Mouse (Mus musculus): Measurements from ENCODE around the gene 4930512M02Rik.
"Not testable (repeated sequence)": the region's sequence is repeated elsewhere in the genome, so short reads cannot be mapped to it uniquely, and the experiment has no call there.

Gene 4930512M02Rik

GRCm38 (mm10) chr11:11627735-11628134 lies at the start of gene 4930512M02Rik:
Gene 4930512M02Rik (minus strand): TSS chr11:11627835.
- not testable (repeated sequence) for DNase-seq

DNA sequence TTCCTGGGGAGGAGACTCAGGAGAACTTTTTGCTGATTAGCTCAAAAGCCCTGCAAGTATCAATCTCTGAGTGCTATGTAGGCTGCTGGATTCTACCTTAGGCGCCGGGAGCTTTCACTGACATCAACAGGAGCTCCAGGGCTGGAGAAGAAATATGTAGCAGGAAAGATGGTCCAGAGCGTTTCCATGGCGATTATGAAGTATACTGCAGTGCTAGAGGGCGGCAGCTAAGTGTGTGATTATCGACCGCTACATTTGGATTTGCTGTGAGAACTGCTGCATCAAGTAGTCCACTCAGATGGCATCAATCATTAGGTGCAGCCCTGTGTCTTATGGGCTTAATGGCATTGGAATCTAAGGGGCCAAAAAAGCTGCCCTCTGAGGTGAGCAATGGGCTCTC lies 49.5 kb upstream of the 4930512M02Rik start:
- DNase-seq = no peak

GRCm38 (mm10) chr11:11676068-11676741 lies 48.6 kb upstream of the 4930512M02Rik start:
- no peak for DNase-seq

- DNase-seq = no peak
These were observed 47.4 kb upstream of the 4930512M02Rik start for GRCm38 (mm10) chr11:11675063-11675462.

DNA sequence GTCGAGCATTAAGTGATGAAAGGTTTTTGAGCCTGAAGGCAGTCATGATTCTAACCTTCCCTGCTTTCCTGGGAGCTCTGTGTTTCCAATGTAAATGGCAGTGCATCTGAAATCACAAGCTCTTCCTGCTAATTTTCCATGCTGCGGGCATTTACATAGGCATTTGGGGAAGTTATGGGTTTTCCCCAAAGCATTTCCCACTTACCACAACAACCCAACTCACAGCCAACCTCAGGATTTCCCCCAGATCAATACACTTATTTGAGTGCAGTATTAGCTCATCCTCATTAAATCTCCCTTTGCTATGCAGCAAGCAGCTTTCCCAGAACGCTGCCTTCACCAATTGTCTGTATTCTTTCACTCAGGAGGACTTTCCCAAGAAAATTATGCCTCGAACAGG lies 45.3 kb upstream of the 4930512M02Rik start:
- DNase-seq = no peak

DNA sequence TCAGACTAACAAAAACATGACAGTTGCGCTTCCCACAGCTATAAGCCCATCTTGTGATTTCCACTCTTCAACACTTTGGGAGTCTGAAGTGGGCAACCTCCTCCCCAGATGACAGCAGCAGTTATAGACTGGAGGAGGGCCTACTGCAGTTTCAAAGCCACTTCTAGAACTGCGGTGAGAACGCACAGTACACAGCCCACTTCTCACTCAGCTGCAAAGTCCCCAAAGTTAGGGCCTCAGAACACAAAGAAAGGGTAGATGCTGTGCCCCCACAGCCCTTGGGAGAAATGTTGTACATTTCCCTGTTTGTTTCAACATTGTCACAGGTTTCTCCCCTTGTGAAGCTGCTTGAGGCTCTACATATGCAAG lies 40.3 kb upstream of the 4930512M02Rik start:
- DNase-seq = no peak

GRCm38 (mm10) chr11:11667254-11667921 lies 39.8 kb upstream of the 4930512M02Rik start:
- no peak for DNase-seq

- no peak for DNase-seq
These were observed 33.0 kb upstream of the 4930512M02Rik start for GRCm38 (mm10) chr11:11660651-11661050.

DNA sequence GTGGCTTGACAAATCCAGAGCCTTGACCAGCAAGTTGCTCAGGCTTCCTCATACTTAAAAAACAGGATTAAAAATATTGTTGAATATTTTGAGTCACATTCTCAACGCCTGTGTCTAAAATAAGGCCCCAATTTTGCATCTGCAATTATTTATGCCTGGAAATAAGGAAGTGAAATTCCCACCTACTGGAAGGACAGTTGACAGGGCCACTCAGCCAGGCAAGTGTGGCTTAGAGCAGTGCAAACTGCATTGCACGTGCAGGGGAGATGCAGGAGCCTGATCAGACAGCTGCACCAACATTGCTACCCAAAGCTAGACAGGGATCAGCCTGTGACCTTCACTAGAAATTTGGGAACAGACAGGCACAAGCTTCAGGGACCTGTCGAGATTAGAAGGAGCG lies 31.2 kb upstream of the 4930512M02Rik start:
- DNase-seq = no peak

DNA sequence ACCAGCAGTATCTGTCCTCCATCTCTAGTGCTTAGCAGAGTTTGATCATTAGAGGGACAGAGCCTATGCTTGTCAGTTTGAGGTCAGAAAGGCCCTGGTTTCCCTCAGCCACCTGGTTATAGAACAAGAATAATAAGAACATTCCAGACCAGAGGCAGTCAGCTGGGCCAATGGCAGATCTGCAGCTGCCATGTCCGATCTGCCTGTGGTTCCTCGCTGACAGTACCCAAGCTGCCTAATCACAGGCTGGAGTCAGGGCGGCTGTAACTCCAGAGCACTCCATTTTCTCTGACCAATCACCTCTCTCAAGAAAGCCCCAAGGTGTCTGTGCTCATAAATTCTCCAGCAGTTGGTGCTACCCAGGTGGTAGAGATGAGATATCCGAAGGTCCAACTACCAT lies 30.0 kb upstream of the 4930512M02Rik start:
- DNase-seq = no peak

- DNase-seq = no peak
These were observed 29.4 kb upstream of the 4930512M02Rik start for GRCm38 (mm10) chr11:11656995-11657530.

- no peak for DNase-seq
These were observed 28.8 kb upstream of the 4930512M02Rik start for GRCm38 (mm10) chr11:11656388-11656787.

- no peak for DNase-seq
These were observed 16.7 kb upstream of the 4930512M02Rik start for GRCm38 (mm10) chr11:11644303-11644702.

DNA sequence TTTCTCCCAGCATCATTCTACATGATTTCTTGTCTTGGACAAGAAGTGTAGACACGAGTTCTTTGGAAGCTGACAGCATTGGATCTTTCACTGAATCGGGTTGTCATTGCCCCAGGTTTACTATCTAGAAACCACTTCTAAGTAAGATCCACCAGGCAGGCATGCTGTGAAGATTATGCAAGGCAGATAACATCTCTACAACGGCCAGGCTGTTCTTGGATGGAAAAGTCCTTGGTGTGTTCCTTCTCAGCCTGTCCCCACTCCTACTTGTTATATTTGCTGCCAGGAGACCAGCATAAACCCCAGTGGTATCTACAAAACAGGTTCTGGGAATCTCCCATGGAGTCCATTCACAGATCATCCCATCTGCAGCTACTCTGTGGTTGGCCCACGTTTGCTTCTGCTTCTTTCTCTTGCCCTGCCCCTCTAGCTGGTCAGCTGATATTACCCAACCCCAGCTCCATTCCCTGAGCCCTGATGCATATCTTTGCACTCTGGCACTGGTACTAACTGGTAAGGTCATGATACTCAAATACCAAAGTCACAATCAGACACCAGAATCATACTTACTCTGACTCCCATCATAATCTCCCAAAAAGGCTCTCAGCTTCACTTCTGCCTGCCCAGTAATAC lies 3.4 kb downstream of the 4930512M02Rik start:
- no peak for DNase-seq

DNA sequence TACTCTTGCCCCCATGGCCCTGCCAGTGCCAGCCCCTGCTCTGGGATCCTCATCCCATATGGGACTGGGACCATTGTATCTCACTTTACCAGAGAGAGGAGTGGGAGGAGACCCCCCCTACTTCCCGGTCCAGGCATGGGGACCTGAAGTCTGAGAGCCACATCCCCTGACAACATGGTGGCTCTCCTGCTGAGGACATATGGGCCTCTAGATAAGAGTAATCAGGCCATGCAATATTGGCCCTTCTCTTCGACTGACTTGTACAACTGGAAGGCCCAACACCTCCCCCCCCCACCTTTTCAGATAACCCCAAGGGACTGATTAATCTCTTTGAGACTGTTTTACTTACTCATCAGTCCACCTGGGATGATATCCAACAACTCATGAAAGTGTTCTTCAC lies 18.4 kb downstream of the 4930512M02Rik start:
- DNase-seq = no peak

DNA sequence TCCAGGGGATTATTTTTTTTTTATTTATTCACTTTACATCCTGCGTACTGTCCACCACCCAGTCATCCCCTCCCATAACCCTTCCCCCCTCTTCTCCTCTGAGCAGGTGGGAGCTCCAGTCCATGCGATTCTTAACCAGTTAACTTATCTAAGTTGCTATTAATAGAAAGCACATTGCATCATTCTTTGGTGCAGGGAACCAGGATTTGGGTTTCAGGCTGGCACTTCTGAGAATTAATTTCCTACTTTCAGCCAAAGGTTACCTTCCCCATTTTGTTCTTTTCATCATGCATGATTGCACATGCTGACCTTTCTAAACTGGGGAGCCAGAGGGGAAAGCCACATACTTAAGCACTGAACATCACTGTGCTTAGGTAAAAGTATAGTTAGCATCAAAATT lies 40.3 kb downstream of the 4930512M02Rik start:
- DNase-seq = no peak

GRCm38 (mm10) chr11:11586423-11586822 lies 41.2 kb downstream of the 4930512M02Rik start:
- DNase-seq = no peak

GRCm38 (mm10) chr11:11573691-11574090 lies 53.9 kb downstream of the 4930512M02Rik start:
- DNase-seq = no peak

DNA sequence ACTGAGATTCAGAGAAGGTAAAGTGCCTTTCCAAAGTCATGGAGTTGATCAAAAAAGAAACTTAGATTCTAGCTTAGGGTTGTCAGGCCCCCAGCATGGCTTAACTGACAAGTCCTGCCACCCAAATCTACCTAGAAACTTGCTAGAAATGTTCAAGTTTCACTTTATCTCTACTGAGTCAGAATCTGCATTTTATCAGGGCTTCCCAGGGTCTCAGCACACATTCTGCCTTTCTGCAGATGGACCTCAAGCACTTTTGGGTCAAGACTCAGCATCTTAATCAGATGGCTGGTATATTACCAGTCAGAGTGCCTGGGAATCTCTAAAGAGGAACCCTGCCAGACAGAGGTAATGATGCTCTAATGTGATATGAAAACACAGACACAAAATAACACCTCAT lies 56.9 kb downstream of the 4930512M02Rik start:
- DNase-seq = no peak

- DNase-seq = no peak
These were observed 58.0 kb downstream of the 4930512M02Rik start for GRCm38 (mm10) chr11:11569466-11570132.

DNA sequence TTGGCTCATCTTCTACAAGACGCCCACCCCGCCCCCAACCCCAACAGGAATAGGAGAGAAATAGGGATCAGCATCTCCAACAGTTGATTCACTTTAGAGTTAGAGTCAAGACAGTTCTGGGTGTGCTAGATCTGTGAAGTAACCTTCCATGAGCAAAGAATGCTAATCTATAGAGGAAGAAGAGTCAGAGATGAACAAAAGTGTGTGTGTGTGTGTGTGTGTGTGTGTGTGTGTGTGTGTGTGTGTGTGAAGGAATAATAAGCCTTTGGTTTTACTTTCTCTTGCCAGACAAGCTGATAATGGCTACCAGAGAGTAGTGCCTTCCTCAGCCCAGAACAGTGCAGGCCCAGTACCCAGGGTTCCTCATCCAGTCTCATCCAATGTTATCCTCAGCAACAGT lies 59.6 kb downstream of the 4930512M02Rik start:
- no peak for DNase-seq

DNA sequence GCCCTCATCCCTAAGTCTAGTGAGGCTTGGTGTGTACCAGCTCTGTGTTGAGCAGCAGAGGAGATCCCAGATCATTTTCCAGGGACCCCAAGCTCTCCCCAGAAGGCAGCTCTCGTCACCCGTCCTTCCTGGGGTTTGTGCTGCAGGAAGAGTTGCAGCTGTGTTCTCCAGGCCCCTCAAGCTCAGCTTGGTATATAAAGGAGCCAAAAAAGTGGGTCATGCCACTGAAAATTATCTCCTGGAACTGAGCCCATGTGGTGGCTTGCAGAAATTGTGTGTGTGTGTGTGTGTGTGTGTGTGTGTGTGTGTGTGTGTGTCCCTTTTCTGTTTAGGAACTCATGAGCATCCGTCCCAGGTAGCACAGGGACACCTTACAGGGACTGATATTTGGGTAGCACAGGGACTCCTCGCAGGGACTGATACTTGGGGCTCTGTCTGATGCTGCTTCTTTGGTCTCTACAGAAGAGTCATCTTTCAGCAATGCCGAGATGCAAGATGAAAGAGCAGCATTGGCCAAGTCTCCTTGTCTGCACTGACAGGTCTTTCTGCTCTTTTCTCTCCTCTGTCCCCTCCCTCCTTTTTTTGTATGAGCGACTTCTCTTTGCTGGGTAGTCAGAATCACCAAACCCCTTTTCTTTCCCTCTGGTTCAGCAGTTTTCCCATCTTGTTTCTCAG lies 62.4 kb downstream of the 4930512M02Rik start:
- DNase-seq = no peak

Measured in right cerebral cortex, postnatal 14 days (tissue).